Mouse (Mus musculus) megakaryocyte, embryonic 14.5 days (primary cell): ENCODE data around the gene Skiv2l.
"Not testable (repeated sequence)": the region's sequence is repeated elsewhere in the genome, so short reads cannot be mapped to it uniquely, and the experiment has no call there.

Experiments used
- FLI1 ChIP-seq: IDR thresholded peaks from 2 replicates; pipeline ENCODE4 v1.6.1; 2012; ENCODE audit warnings: low read length, inconsistent platforms, mixed read lengths
- GATA1 ChIP-seq: IDR thresholded peaks from 3 replicates; pipeline ENCODE4 v1.6.1; 2012; ENCODE audit warnings: mixed read lengths, low read length, inconsistent platforms, borderline replicate concordance

GRCm38 (mm10) chr17:34804301-34804700, 45.7 kb downstream of the Skiv2l start, which contains the start of gene Cyp21a1:
- TF ChIP-seq GATA1, FLI1: not testable (repeated sequence)
